Mouse (Mus musculus): Measurements from ENCODE around the gene Snn. TPM values are rescaled to one million over a fixed set of nuclear protein-coding genes. Genes with fewer than 3 reads are reported as not detected.
"Not testable (repeated sequence)": the region's sequence is repeated elsewhere in the genome, so short reads cannot be mapped to it uniquely, and the experiment has no call there.

Gene Snn
- total and polyA plus RNA-seq, 3 experiments = 0.73 to 2.4 TPM; not detected in 1

DNA sequence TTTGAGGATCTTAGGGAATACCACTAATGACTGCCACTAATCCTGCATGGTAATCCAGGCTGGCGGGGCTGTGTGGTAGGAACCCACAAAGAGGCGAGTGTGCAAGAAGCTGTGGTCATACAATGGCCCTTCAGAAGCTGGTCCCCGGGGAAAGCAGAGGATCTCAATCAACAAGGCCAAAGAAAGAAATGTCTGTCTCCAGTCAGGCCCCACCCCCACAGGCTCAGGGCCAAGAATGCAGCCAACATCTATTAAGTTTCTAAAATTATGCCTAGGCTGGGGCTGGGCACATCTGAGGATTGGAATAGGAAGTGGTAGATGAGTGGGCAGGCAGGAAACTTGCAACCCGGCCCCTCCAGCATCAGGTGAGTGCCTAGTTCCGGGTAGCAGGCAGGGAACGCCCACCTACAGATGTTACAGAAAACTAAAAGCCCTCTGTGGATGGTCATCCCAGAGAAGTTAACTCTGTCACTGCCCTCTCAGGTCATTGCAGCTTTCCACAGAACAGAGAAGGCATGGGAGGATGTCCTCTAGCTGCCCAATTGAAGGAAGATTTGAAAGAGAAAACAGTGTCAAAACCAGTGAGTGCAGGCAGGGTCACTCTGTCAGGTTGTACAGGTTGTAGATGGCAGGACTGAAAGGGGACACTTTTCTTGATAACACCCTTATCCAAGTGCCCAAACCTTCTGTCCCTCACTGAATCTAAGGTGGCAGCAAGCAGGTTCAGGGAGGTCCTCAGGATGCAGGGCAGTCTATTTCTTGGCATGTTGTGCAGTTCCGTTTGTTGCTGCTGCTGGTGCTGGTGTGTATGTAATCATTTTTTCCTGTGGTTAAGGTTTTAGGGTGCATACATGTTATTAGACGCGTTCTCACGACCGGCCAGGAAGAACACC lies 47.9 kb upstream of the Snn start (continued):
- 0 out of 2 replicates have a peak, but pooled peaks have one; percentile 13 for TF ChIP-seq TBP (IDR thresholded peaks at IDR 0.05; ENCODE audit: low read depth, low read length)
- TF ChIP-seq RCOR1 (IDR thresholded peaks at IDR 0.05; ENCODE audit: low read depth, low read length) = no peak
- no peak for TF ChIP-seq NRF1 (IDR thresholded peaks at IDR 0.05; ENCODE audit: insufficient read depth, low read depth, low read length, poor library complexity, severe bottlenecking)
- peak; percentile 72; the same call in 1 of the 2 replicates for TF ChIP-seq MEF2A (IDR thresholded peaks at IDR 0.05; ENCODE audit: extremely low read depth, insufficient replicate concordance, low read depth, low read length, poor library complexity, severe bottlenecking)
- TF ChIP-seq HCFC1 (IDR thresholded peaks at IDR 0.05; ENCODE audit: low read depth, low read length) = peak; percentile 63
- TF ChIP-seq ZNF384 (IDR thresholded peaks at IDR 0.05; ENCODE audit: low read depth, low read length) = no peak
- TF ChIP-seq TCF12 (IDR thresholded peaks at IDR 0.05; ENCODE audit: low read depth, low read length) = peak; percentile 58; the same call in 1 of the 2 replicates
- peak; percentile 95 for TF ChIP-seq ELF1 (IDR thresholded peaks at IDR 0.05; ENCODE audit: low read depth, low read length)
- TF ChIP-seq SIN3A (IDR thresholded peaks at IDR 0.05; ENCODE audit: low read length) = peak; percentile 86

DNA sequence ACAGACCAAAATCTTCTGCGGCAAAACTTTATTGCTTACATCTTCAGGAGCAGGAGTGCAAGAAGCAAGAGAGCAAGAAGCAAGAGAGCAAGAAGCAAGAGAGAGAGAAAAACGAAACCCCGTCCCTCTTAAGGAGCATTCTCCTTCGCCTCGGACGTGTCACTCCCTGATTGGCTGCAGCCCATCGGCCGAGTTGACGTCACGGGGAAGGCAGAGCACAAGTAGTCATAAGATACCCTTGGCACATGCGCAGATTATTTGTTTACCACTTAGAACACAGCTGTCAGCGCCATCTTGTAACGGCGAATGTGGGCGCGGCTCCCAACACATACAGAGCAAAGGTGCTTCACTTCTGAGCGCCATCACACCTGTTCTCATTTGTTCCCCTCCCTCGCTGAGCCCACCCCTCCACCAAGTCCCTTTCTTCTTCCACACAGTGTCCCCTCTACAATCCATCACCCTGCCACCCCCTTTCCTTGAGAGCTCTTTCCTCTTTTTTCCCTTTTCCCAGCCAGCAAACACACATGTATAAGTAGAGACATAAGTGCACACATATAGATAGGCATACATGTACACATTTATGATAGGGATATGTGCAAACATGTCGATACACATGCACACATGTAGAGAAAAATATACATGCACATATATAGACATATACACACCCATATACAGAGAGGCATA lies 47.1 kb upstream of the Snn start:
- peak; percentile 71 for DNase-seq (ENCODE audit: low read depth, low spot score)
- TF ChIP-seq TCF12 (IDR thresholded peaks at IDR 0.05; ENCODE audit: low read depth, low read length) (0 out of 2 replicates have a peak, but pooled peaks have one; percentile 13), NRF1 (IDR thresholded peaks at IDR 0.05; ENCODE audit: insufficient read depth, low read depth, low read length, poor library complexity, severe bottlenecking) (0 out of 2 replicates have a peak, but pooled peaks have one; percentile 31), ZMIZ1 (IDR thresholded peaks at IDR 0.05; ENCODE audit: low read depth, low read length) (peak; percentile 64), HCFC1 (IDR thresholded peaks at IDR 0.05; ENCODE audit: low read depth, low read length) (peak; percentile 53; the same call in 1 of the 2 replicates), SIN3A (IDR thresholded peaks at IDR 0.05; ENCODE audit: low read length) (peak; percentile 72), POLR2A (IDR thresholded peaks at IDR 0.05; ENCODE audit: control insufficient read depth in 1 of 2, insufficient read depth in 1 of 2, low read depth in 1 of 2, low read length in 2 of 2, poor library complexity in 1 of 2) (peak in 1 of 2 experiments; percentile 65; a peak in 2 of 4 replicates), MXI1 (IDR thresholded peaks at IDR 0.05; ENCODE audit: low read depth, low read length) (0 out of 2 replicates have a peak, but pooled peaks have one; percentile 13), TBP (IDR thresholded peaks at IDR 0.05; ENCODE audit: low read depth, low read length) (peak; percentile 71; the same call in 1 of the 2 replicates), MYC (IDR thresholded peaks at IDR 0.05; ENCODE audit: low read depth, low read length) (peak; percentile 35; the same call in 1 of the 2 replicates), NELFE (IDR thresholded peaks at IDR 0.05; ENCODE audit: low read depth, low read length) (peak; percentile 49), ETS1 (IDR thresholded peaks at IDR 0.05; ENCODE audit: low read depth, low read length) (peak; percentile 39; the same call in 1 of the 2 replicates)
- peak overlapping the region; percentile 77 for H3K4me3 ChIP-seq (ENCODE audit: control insufficient read depth in 1 of 2, insufficient read depth in 1 of 2, low read depth in 2 of 2, low read length in 2 of 2)
- H3K9me3 ChIP-seq (replicated peaks; ENCODE audit: insufficient read depth, low read length); H3K79me2 ChIP-seq (ENCODE audit: control insufficient read depth, insufficient read depth, low read length, poor library complexity); H3K27me3 ChIP-seq (ENCODE audit: control insufficient read depth in 1 of 2, insufficient read depth in 2 of 2, low read length in 2 of 2): not testable (repeated sequence)
- H3K9ac ChIP-seq (ENCODE audit: control insufficient read depth, low read depth, low read length, poor library complexity, severe bottlenecking) = peak overlapping the region; percentile 81
- peaks cover 0 to 13% of the 10 kb centered on the region in 2 experiments; a peak in 2 of 4 replicates for H3K36me3 ChIP-seq (ENCODE audit: control insufficient read depth in 1 of 2, insufficient read depth in 2 of 2, low read length in 2 of 2)
- H3K27ac ChIP-seq (ENCODE audit: control insufficient read depth, low read depth, low read length) = peak overlapping the region; percentile 99
- H3K4me1 ChIP-seq (ENCODE audit: control insufficient read depth in 1 of 2, insufficient read depth in 2 of 2, low read length in 2 of 2) = peaks cover 10 to 21% of the 10 kb centered on the region in 2 experiments
